Mouse (Mus musculus): ENCODE measurements around the gene Gm49425.

The Gm49425 gene

DNA sequence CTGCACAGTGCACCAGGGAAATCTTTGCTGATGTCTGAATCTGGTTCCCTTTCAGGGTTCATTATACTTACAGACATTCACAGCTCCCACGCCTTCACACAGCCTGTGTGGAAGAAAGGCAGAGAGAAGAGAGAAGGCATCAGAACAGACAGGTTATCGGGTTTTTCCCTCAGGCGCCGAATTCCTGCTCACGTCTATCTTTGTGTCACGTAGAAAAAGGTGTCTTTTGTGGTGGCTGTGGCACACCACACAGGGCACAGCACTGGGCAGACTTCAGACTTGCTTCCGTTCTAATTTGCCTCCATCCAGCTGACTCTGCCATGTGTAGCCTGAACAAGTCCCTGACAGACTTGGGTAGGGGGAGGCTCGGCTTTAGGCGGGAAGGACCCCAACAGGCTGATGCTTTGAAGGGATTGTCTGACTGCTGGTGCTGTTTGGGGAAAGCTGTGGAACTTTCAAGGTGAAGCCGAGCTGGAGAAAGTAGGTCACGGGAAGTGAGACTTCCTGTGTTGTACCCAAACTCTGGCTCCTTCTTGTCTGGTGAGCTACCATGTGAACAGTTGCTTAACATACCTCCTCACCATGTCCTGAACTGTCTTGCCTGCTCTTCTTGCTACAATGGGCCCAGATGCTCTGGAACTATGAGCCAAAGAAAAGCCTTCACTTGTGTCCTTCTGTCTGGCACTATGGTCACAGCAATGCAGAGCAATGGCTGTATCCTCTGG, 31.0 kb downstream of the Gm49425 start:
- DNase-seq, result no peak

DNA sequence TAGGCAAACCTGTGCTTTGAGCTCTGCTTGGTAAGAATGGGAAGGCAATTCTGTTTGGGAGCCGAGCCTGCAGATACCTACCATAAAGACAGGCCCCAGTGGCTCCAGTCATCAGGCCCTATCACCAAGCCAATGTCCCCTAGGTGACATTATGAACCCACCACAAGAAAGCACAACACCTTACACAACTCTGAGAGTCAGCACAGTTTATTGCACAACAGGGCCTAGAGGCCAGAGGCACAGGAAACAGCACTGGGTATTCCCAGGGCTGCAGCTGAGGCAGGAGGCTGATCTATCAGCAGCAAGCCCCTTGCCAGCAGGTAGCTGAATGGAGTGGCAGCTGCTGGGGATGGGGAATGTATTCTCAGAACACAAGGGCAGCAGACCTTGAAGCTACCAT, 32.1 kb downstream of the Gm49425 start:
- DNase-seq, result no peak

DNA sequence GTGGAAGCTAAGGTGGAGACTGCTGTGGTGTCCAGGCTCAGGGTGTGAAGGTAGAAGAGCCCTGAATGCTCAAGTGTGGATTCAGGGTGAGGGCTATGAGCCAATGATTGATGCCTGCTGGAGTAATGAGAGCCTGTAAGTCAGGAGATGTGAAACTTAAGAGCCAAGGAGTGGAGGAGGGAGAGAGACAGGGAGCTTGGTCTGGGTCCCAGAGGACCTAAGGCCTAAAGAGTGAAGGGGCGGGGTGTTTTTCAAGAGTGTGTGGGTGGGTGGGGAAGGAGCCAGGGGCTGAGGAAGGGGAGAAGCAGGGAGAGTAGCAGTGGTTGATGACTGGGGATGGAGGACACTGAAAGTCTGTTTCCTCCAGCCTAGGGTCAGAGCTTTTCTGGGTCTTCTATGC, 33.4 kb downstream of the Gm49425 start:
- no peak for DNase-seq

DNA sequence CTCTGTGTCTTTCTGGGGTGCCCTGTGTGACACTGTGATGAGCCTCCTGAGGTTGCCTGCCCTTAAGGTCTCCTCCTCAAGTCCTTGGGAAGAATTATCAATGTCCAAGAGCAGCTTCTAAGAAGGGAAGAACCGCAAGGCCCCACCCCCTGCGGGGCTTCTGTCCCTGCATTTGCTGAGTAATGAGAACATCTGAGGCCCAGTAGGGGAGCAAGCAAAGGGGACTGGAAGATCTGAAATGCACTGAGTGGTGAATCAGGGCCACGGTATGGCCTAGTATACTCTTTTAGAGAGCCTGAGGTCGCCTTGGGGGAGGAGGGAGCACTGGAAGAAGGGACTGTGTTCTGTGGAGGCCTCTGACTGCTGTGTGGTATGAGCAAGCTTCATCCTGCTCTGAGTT, 35.0 kb downstream of the Gm49425 start:
- no peak for DNase-seq

DNA sequence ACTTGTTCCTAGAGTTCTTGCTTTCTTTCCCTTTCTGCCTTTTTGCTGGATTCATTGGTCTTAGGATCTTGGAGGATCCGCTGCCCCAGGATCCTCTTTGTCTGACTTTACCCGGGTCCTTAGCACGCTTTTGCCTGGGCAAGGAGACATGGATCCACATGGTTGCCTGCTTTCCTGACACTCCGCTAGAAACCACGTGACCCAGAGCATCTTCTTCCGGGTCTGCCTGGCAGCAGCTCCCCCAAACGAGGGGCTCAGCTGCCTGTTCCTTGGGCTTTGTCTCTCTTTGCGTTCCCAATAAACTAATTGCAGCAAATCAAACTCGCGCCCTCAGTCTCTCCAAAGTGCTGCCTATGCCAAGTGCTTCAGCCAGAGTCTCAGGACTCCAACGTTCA, 37.4 kb downstream of the Gm49425 start:
- DNase-seq, result peak; percentile 18

DNA sequence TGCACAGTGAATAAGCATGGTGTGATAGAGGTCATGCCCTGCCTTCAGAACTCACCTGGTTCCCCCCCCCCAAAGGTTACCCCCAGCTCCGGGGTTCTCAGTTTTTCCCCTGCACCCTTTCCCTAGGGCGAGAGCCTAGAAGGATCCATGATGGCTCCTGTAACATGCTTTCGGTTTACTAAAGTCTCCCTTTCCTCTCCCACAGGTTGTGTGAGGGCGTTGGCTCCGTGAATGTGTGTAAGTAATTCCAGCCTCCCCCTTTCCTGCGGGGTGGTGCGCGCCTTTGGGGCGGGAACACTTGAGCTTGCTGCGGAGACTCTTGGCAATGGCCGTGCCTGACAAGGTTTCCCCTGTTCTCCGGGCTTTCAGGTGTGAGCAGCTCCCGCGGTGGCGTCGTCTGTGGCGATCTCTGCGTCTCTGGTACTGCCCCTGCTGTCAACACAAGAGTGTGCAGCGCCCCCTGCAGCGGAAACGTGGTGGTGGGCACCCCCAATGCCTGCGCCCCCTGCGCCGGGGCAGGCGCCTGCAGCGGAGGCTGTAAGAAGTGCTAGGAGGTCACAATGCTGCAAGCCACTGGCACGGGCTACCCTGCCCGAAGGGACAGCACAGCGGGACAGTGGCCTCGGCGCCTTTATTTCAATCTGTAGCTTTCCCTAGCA, 37.9 kb downstream of the Gm49425 start:
- DNase-seq, result peak; percentile 73

DNA sequence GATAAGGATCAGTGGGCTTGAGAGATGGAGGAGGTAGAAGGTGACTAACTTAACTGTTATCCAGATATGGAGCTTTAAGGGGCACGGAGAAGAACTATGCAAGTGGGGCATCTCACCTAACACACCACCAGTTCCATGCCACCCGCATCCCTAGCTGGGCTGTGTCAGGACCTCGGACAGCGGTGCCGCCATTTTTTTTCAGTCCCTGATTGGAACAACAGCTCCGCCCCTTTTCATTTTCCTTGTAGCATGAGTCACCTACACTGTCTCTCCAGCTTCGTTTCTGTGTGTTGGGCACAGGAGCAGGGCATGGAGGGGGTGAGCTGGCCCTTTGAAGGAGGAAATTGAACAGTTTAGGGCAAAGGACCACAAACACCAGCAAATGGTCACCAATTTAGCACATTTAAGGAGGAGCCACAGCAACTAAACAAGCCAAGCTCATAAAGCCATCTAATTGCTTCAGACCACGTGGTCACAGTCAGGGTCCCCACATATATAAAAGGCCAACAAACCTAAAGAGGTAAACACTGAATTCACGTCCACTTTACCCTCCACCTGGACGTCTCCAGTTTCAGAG, 44.0 kb downstream of the Gm49425 start, which contains the start of gene Krt86:
Gene Krt86 (plus strand): TSS at position 527 of the 577 bp plus-strand sequence.
- DNase-seq, result no peak

DNA sequence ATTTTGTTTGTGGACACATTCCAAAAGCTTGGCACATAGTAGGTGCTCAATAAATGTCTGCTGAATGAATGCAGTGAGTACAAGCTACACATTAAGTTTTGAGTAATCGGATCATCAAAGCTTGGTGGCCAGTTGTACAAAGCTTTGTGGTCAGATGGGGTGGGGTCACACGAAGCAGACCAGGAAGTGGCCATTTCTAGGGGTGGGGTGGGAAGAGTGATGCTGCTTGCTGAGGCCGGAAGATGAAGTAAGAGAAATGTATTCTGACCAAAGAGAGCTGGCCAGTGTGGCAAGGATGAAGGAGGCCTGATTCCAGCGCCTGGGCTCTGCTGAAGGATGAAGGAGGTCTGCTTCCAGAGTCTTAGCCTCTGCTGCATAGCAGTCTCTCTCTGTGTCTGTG, 48.0 kb downstream of the Gm49425 start:
- DNase-seq, result no peak
